Mouse (Mus musculus) effector memory CD4-positive, alpha-beta T cell, adult 7 months (primary cell): ENCODE results near the gene Brsk1. TPM values are rescaled to one million over a fixed set of nuclear protein-coding genes. Genes with fewer than 3 reads are reported as not detected.

Source experiments
- polyA plus RNA-seq: library from polyadenylated mRNA; unstranded; fragments of 100-300 nt; shearing (Covaris generic); gene quantifications from one replicate; pipeline ENCODE4 v1.2.1, GENCODE M21; 2017

The Brsk1 gene
- not detected for polyA plus RNA-seq

GRCm38 (mm10) chr7:4690387-4690786, at the start of gene Brsk1:
Gene Brsk1, plus strand, starts transcription at chr7:4690604.

GRCm38 (mm10) chr7:4658912-4659551, 31.4 kb upstream of the Brsk1 start, which contains the start of gene Ppp6r1:
Gene Ppp6r1, minus strand, starts transcription at chr7:4659019.

DNA sequence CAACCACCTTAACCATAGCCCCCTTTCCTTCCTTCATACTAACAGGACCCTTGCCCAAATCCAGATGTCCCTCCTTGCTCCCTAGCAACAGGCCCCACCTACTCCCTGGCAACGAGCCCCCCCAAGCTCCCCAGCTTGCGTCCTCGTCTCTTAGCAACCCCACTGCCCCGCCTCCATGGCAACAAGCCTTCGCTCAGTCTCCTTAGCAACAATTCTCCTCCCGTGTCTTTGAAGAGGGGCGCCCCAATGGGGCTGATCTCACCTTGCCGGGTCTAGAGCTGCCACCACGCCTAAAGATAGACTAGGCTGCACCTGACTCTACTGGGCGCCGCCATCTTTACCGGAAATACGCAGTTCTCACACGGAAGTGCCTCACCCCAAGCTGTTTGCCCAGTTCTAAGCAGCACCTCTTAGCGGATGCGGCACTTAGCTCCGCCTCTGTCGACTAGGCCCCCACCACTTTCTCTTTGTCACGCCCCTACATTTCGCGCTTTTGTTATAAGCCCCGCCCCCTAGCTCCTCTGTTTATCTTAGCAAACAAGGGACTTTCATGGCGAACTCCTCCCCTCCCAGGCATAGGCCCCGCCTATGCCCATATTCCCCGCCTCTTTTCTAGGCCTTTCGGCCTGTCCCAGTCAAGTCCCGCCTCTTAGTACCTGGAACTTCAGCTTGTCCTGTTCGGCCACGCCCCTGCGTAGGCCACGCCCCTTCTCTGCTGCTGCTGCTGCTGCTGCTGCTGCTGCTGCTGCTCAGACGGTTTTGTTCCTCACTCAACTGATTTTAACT, 5.6 kb upstream of the Brsk1 start, which contains the start of gene Hspbp1:
Hspbp1 (minus strand) TSS at position 437 of the 786 bp plus-strand sequence.

DNA sequence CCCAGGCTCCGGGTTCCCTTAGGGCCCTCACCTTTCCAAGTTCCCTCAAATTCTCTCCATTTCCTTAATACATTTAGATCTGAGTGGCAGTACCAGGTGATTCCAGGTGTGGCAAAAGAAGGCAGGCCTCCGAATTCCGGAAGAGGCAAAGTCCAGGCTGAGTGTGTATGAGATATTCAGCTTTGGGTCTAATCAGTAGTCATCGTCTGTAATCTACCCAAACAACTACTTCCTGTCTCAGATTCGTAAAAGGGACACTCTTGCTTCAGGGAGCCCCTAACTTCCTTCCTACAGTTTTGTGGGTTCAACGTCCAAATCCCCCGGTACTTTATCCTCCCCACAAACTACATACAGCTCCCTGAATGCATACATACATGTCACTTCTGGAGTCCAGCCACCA, 34.8 kb downstream of the Brsk1 start, which contains the start of gene Tmem150b:
Tmem150b (minus strand) TSS at position 81 of the 400 bp plus-strand sequence.

DNA sequence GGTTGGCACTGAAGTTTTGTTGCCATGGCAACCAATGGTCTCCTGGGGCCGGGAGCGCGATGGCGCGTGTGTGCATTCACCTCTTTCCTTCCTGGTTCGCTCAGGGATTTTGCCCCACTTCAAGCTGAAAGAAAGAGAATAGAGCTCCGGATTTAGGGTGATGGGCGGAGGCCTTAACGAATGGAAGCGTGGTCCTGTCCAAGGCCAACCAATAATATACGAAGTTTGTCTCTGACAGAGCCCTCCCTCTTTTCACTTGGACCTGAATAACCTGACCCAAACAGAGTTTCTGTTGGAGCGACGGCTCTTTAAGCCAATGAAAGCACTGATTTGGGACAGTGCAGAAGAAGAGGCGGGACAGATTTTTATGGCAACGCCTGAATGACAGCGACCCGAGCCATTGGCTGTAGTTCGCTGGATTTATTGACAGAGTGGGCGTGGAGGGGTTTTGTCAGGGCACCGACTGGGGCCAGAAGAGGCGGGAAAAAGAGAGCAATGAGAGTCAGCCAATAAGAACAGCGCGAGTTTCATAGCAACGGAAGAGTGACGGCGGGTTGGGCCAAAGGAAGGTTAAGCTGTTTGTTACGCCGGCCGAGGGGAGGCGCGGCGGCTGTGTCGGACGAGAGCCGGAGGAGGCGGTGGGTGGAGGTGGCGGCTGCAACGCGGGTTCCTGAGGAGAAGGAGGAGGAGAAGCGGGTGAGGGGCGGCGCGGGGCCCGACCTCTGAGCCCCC, 49.3 kb downstream of the Brsk1 start, which contains the start of gene Kmt5c:
Kmt5c (plus strand) TSS at position 572 of the 732 bp plus-strand sequence.

DNA sequence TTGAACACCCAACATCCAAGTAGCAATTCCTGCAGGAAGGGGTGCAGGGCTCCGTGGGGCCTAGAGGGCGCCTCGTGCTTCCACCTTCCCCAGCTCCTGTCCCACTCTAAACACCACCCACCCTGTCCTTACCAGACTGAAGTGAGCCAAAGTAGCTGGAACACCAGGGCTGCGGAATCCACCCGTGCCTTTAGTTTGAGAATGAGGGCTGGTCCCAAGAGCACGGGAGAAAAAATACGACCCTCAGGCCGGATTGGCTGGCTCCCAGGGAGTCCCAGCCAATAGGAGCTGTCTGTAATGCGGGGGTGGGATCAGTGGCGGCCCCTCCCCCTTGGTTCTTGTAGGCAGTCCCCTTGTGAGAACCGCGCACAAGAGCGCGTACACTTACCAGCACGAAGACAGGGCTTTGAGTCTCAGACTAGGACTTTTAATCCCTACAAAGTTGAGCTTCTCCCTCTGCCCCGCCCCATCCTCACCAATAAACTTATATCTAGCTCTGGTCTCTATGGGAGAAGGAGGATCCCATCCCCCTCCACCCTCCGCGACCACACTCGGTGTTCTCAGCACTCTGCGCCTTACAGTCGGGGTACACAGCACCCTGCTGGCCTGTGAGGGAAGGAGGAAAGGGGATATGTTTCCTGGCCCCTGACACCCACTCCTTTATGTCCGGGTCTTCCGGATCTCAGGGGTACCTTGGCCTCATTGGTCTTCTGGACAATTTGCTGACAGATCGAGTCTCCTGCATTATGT, 62.6 kb downstream of the Brsk1 start, which contains the start of gene Cox6b2:
Cox6b2 (minus strand) TSS at position 274 of the 750 bp plus-strand sequence.

Other genes with a start within 250 kb of the Brsk1 start
- 3.0 TPM for gene Rdh13, start 245.0 kb upstream of the Brsk1 start, polyA plus RNA-seq
- 9.4 TPM for gene Eps8l1, start 229.9 kb upstream of the Brsk1 start, polyA plus RNA-seq
- 203 TPM for gene Ppp1r12c, start 188.9 kb upstream of the Brsk1 start, polyA plus RNA-seq
- 2.5 TPM for gene Tnnt1, start 174.2 kb upstream of the Brsk1 start, polyA plus RNA-seq
- not detected for gene Tnni3, start 166.4 kb upstream of the Brsk1 start, polyA plus RNA-seq
- gene Dnaaf3, start 158.2 kb upstream of the Brsk1 start, polyA plus RNA-seq: not detected
- gene Syt5, start 143.1 kb upstream of the Brsk1 start, polyA plus RNA-seq: 1.0 TPM
- not detected for gene Ptprh, start 86.6 kb upstream of the Brsk1 start, polyA plus RNA-seq
- gene Tmem86b, start 59.2 kb upstream of the Brsk1 start, polyA plus RNA-seq: 11.7 TPM
- gene Ppp6r1, start 31.6 kb upstream of the Brsk1 start, polyA plus RNA-seq: 243 TPM
- gene Hspbp1, start 5.5 kb upstream of the Brsk1 start, polyA plus RNA-seq: 62.4 TPM
- gene Tmem150b, start 34.6 kb downstream of the Brsk1 start, polyA plus RNA-seq: not detected
- gene Kmt5c, start 49.5 kb downstream of the Brsk1 start, polyA plus RNA-seq: 29.2 TPM
- gene Cox6b2, start 62.5 kb downstream of the Brsk1 start, polyA plus RNA-seq: not detected
- not detected for gene Fam71e2, start 80.7 kb downstream of the Brsk1 start, polyA plus RNA-seq
- gene Il11, start 92.3 kb downstream of the Brsk1 start, polyA plus RNA-seq: 0.67 TPM
- gene Tmem190, start 92.3 kb downstream of the Brsk1 start, polyA plus RNA-seq: not detected
- 8.3 TPM for gene Tmem238, start 99.1 kb downstream of the Brsk1 start, polyA plus RNA-seq
- 215 TPM for gene Rpl28, start 102.3 kb downstream of the Brsk1 start, polyA plus RNA-seq
- 275 TPM for gene Ube2s, start 122.0 kb downstream of the Brsk1 start, polyA plus RNA-seq
- gene Shisa7, start 154.1 kb downstream of the Brsk1 start, polyA plus RNA-seq: not detected
- gene Isoc2b, start 179.7 kb downstream of the Brsk1 start, polyA plus RNA-seq: 6.2 TPM
- gene Isoc2a, start 186.5 kb downstream of the Brsk1 start, polyA plus RNA-seq: 0.33 TPM
- not detected for gene Gm36210, start 215.9 kb downstream of the Brsk1 start, polyA plus RNA-seq
- gene Zfp628, start 224.6 kb downstream of the Brsk1 start, polyA plus RNA-seq: 2.3 TPM
- not detected for gene Nat14, start 231.4 kb downstream of the Brsk1 start, polyA plus RNA-seq
- gene Ssc5d, start 235.2 kb downstream of the Brsk1 start, polyA plus RNA-seq: not detected